Mouse (Mus musculus): Measurements from ENCODE around the gene Creb5. TPM values are rescaled to one million over a fixed set of nuclear protein-coding genes. Genes with fewer than 3 reads are reported as not detected.

The Creb5 gene
- polyA plus RNA-seq, 2 experiments: 20.0 to 46.1 TPM

DNA sequence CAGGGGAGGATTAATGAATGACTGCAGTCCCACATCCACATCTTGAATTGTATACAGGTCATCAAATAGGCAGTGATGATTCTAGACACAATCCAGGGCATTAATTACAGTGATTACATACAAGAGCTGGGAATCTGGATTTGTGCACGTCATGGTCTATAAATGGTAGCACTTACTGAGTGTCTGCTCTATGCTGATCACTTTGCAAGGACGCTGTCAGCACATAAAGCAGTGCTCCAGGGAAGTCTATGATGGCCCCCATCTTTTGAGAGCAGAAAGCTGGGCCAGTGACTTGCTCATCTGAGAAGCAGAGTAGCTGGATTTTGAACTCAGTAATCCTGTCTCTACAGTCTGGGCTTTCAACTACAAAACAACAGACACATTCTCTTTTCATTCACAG, 318.1 kb downstream of the Creb5 start:
- ATAC-seq (ENCODE audit: low FRiP score, low read depth): no peak
- no peaks in the 10 kb centered on the region for H3K9me3 ChIP-seq (ENCODE audit: control insufficient read depth, low read length)
- H3K9ac ChIP-seq (ENCODE audit: low read depth, low read length, severe bottlenecking): no peak overlapping the region
- H3K36me3 ChIP-seq (ENCODE audit: control insufficient read depth, insufficient read depth, low read length): peaks cover 13% of the 10 kb centered on the region; the same call in 1 of the 2 replicates
- no peak overlapping the region for H3K4me2 ChIP-seq (replicated peaks; ENCODE audit: low read depth, low read length, severe bottlenecking)
- TF ChIP-seq POLR2A (IDR thresholded peaks at IDR 0.05; ENCODE audit: borderline replicate concordance, extremely low read depth, insufficient read depth, insufficient read length): no peak
- no peaks in the 10 kb centered on the region for H3K27me3 ChIP-seq (ENCODE audit: control insufficient read depth, insufficient read depth, low read length)
- peaks cover 18% of the 10 kb centered on the region for H3K4me1 ChIP-seq (ENCODE audit: control insufficient read depth, insufficient read depth, low read length)
- no peak overlapping the region for H3K27ac ChIP-seq (replicated peaks; ENCODE audit: low read depth, low read length)
- 71% methylated on average over 2 of the region's 2 CpGs for whole genome bisulfite sequencing
- no peak for DNase-seq (ENCODE audit: low spot score)
- no peak overlapping the region for H3K4me3 ChIP-seq (replicated peaks; ENCODE audit: low read length)

- WGBS: 53% methylated on average over 5 of the region's 5 CpGs
- no peak for ATAC-seq (ENCODE audit: low FRiP score, low read depth)
These were observed 324.4 kb downstream of the Creb5 start for GRCm38 (mm10) chr6:53611451-53611945.

DNA sequence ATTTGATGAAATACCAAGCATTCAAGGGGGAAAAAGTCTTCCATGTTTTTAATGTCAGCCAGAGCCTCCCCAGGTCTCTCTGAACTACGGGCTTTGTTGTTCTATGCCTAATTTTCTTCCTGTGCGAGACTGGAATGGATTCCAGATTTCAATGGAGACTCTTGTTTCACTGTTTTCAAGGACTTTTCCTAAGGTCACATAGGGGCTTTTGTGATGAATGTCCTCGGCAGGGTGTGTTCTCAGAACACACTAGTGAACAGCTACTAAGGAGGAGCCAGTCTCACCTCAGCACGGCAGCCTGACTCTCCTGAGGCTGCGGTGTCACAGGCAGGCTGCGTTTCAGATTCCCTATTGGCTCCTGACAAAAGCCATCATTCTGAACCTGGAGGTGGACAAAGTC, 325.6 kb downstream of the Creb5 start:
- Histone ChIP-seq H3K9ac (ENCODE audit: low read depth, low read length, severe bottlenecking) (no peak overlapping the region), H3K36me3 (ENCODE audit: control insufficient read depth, insufficient read depth, low read length) (peaks cover 11% of the 10 kb centered on the region), H3K4me1 (ENCODE audit: control insufficient read depth, insufficient read depth, low read length) (peaks cover 22% of the 10 kb centered on the region), H3K27me3 (ENCODE audit: control insufficient read depth, insufficient read depth, low read length) (no peaks in the 10 kb centered on the region), H3K4me3 (replicated peaks; ENCODE audit: low read length) (no peak overlapping the region), H3K4me2 (replicated peaks; ENCODE audit: low read depth, low read length, severe bottlenecking) (0 out of 2 replicates have a peak overlapping the region, but pooled peaks have one; percentile 2), H3K9me3 (ENCODE audit: control insufficient read depth, low read length) (no peaks in the 10 kb centered on the region), H3K27ac (replicated peaks; ENCODE audit: low read depth, low read length) (peak overlapping the region; percentile 20; the same call in 1 of the 2 replicates)
- no peak for TF ChIP-seq POLR2A (IDR thresholded peaks at IDR 0.05; ENCODE audit: borderline replicate concordance, extremely low read depth, insufficient read depth, insufficient read length)
- no peak for ATAC-seq (ENCODE audit: low FRiP score, low read depth)
- 27% methylated on average over 6 of the region's 6 CpGs for WGBS
- no peak for DNase-seq (ENCODE audit: low spot score)

More at GRCm38 (mm10) chr6:53611451-53611945, 324.4 kb downstream of the Creb5 start:
- Histone ChIP-seq H3K4me1 (ENCODE audit: control insufficient read depth, insufficient read depth, low read length) (peaks cover 21% of the 10 kb centered on the region), H3K9ac (ENCODE audit: low read depth, low read length, severe bottlenecking) (no peak overlapping the region), H3K9me3 (ENCODE audit: control insufficient read depth, low read length) (no peaks in the 10 kb centered on the region), H3K4me3 (replicated peaks; ENCODE audit: low read length) (no peak overlapping the region), H3K4me2 (replicated peaks; ENCODE audit: low read depth, low read length, severe bottlenecking) (no peak overlapping the region), H3K27me3 (ENCODE audit: control insufficient read depth, insufficient read depth, low read length) (no peaks in the 10 kb centered on the region), H3K27ac (replicated peaks; ENCODE audit: low read depth, low read length) (no peak overlapping the region), H3K36me3 (ENCODE audit: control insufficient read depth, insufficient read depth, low read length) (peaks cover 11% of the 10 kb centered on the region)
- no peak for DNase-seq (ENCODE audit: low spot score)
- no peak for TF ChIP-seq POLR2A (IDR thresholded peaks at IDR 0.05; ENCODE audit: borderline replicate concordance, extremely low read depth, insufficient read depth, insufficient read length)

GRCm38 (mm10) chr6:53615440-53616211, 328.6 kb downstream of the Creb5 start:
- Histone ChIP-seq H3K4me3 (replicated peaks; ENCODE audit: low read length) (no peak overlapping the region), H3K9ac (ENCODE audit: low read depth, low read length, severe bottlenecking) (no peak overlapping the region), H3K4me2 (replicated peaks; ENCODE audit: low read depth, low read length, severe bottlenecking) (no peak overlapping the region), H3K36me3 (ENCODE audit: control insufficient read depth, insufficient read depth, low read length) (peaks cover 10% of the 10 kb centered on the region), H3K27ac (replicated peaks; ENCODE audit: low read depth, low read length) (no peak overlapping the region), H3K4me1 (ENCODE audit: control insufficient read depth, insufficient read depth, low read length) (peaks cover 21% of the 10 kb centered on the region), H3K27me3 (ENCODE audit: control insufficient read depth, insufficient read depth, low read length) (no peaks in the 10 kb centered on the region), H3K9me3 (ENCODE audit: control insufficient read depth, low read length) (no peaks in the 10 kb centered on the region)
- no peak for DNase-seq (ENCODE audit: low spot score)
- 41% methylated on average over 9 of the region's 9 CpGs for WGBS
- TF ChIP-seq POLR2A (IDR thresholded peaks at IDR 0.05; ENCODE audit: borderline replicate concordance, extremely low read depth, insufficient read depth, insufficient read length): no peak
- ATAC-seq (ENCODE audit: low FRiP score, low read depth): no peak

DNA sequence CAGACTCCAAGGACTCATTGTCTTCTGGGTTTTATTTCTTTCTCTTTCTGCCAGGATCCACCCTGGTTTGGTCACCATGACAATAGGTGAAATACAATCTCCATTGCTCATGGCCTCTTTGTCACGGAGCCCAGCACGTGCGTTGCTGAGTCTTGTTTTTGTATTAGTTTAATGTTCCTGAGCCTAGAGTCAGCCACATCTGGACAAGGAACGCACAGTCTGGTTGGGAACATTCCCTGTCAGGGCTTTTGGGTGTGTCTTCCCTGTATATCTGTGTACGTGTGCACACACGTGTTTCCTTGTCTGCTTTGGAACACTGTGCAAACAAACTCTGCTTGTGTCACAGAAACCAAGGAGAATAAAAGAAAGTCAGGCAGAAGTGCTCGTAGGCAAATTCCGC, 331.1 kb downstream of the Creb5 start:
- TF ChIP-seq POLR2A (IDR thresholded peaks at IDR 0.05; ENCODE audit: borderline replicate concordance, extremely low read depth, insufficient read depth, insufficient read length): no peak
- 67% methylated on average over 8 of the region's 8 CpGs for WGBS
- Histone ChIP-seq H3K9me3 (ENCODE audit: control insufficient read depth, low read length) (no peaks in the 10 kb centered on the region), H3K4me1 (ENCODE audit: control insufficient read depth, insufficient read depth, low read length) (peaks cover 19% of the 10 kb centered on the region), H3K27me3 (ENCODE audit: control insufficient read depth, insufficient read depth, low read length) (no peaks in the 10 kb centered on the region), H3K27ac (replicated peaks; ENCODE audit: low read depth, low read length) (no peak overlapping the region), H3K36me3 (ENCODE audit: control insufficient read depth, insufficient read depth, low read length) (no peaks in the 10 kb centered on the region), H3K4me2 (replicated peaks; ENCODE audit: low read depth, low read length, severe bottlenecking) (no peak overlapping the region), H3K4me3 (replicated peaks; ENCODE audit: low read length) (no peak overlapping the region), H3K9ac (ENCODE audit: low read depth, low read length, severe bottlenecking) (no peak overlapping the region)
- DNase-seq (ENCODE audit: low spot score) (peak; percentile 21), ATAC-seq (ENCODE audit: low FRiP score, low read depth) (no peak; the same call in 1 of the 2 replicates)
